Mouse (Mus musculus) olfactory bulb, adult 2 months (tissue): ENCODE measurements around the gene Speer4c.
"Not testable (repeated sequence)": the region's sequence is repeated elsewhere in the genome, so short reads cannot be mapped to it uniquely, and the experiment has no call there.

Experiments used
- CTCF ChIP-seq: fragments of 200-500 bp; IDR thresholded peaks from 2 replicates; pipeline ENCODE4 v1.5.1; 2012; ENCODE audit warnings: low read depth, mild to moderate bottlenecking, low read length, moderate library complexity; ENCODE audit not compliant: insufficient read depth
- POLR2A ChIP-seq: fragments of 200-500 bp; IDR thresholded peaks from 2 replicates; pipeline ENCODE4 v1.6.1; 2012; ENCODE audit warnings: mild to moderate bottlenecking, low read depth, low read length, moderate library complexity; ENCODE audit not compliant: insufficient read depth

- not testable (repeated sequence) for TF ChIP-seq CTCF, POLR2A
Observed at GRCm38 (mm10) chr5:15690822-15691221, 23.2 kb downstream of the Speer4c start.
